In the genomic region with DNA sequence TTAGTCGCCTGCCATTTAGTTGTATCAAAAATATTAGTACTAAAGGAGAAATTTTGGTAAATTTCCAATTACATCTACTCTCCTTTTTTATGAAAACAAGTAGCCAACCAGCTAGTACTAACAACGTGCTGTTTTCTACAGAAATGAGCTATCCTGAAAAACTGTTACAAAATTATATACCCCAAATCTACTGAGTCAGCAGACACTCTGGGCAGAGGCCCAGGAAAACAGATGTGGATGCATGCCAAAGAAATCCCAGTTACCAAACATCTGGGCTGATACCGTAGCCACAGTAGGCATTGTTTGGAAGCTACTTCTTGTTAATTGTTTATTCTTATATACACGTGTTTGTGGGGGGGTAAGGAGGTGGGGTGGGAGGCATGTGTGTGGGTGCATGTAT, we compare ENCODE assay signal across 28 mouse cellular contexts. TPM values are rescaled to one million over a fixed set of nuclear protein-coding genes. Genes with fewer than 3 reads are reported as not detected.
DNase-seq lines count a peak whose midpoint lies in the region; ATAC-seq and TF ChIP-seq lines count a peak whose summit lies in the region.
"Had no signal": no experiment of that assay in that cellular context is flagged by ENCODE, and none has a peak within 500 bp of the region (broad histone marks: within the 10 kb centered on the region; RNA-seq: fewer than 3 reads in every experiment).

No protein-coding gene starts in this region.

- ATAC-seq in limb, embryonic 14.5 days (ENCODE audit: low FRiP score, low read depth): no peak

- no peaks in the 10 kb centered on the region for H3K9me3 ChIP-seq in limb, embryonic 14.5 days (ENCODE audit: control insufficient read depth, low read length)
- no peaks in the 10 kb centered on the region for H3K9me3 ChIP-seq in limb, embryonic 10.5 days (replicated peaks)
- H3K9me3 ChIP-seq: forebrain, embryonic 10.5 days; G1E; hindbrain, embryonic 10.5 days; liver, embryonic 13.5 days; midbrain, embryonic 12.5 days had no signal

- H3K4me1 ChIP-seq in limb, embryonic 14.5 days (ENCODE audit: control insufficient read depth, insufficient read depth, low read length): no peaks in the 10 kb centered on the region
- no peaks in the 10 kb centered on the region for H3K4me1 ChIP-seq in limb, embryonic 10.5 days
- H3K4me1 ChIP-seq: liver, embryonic 13.5 days; midbrain, embryonic 12.5 days had no signal

- H3K27ac ChIP-seq in limb, embryonic 14.5 days (replicated peaks; ENCODE audit: low read depth, low read length): no peak overlapping the region
- H3K27ac ChIP-seq in limb, embryonic 10.5 days: no peak overlapping the region
- H3K27ac ChIP-seq: forebrain, embryonic 10.5 days; hindbrain, embryonic 10.5 days; liver, embryonic 13.5 days; midbrain, embryonic 12.5 days; stomach, postnatal 0 days had no signal

- H3K4me2 ChIP-seq in limb, embryonic 14.5 days (replicated peaks; ENCODE audit: low read depth, low read length, severe bottlenecking): no peak overlapping the region
- H3K4me2 ChIP-seq: liver, embryonic 13.5 days; midbrain, embryonic 12.5 days had no signal

- H3K4me3 ChIP-seq in limb, embryonic 14.5 days (replicated peaks; ENCODE audit: low read length): no peak overlapping the region
- H3K4me3 ChIP-seq in limb, embryonic 10.5 days: no peak overlapping the region
- H3K4me3 ChIP-seq: forebrain, embryonic 10.5 days; hindbrain, embryonic 10.5 days; liver, embryonic 13.5 days; midbrain, embryonic 12.5 days had no signal

- 49% methylated on average over 4 of the region's 4 CpGs for WGBS in limb, embryonic 14.5 days
- WGBS in limb, embryonic 10.5 days: 75% methylated on average over 4 of the region's 4 CpGs

- TF ChIP-seq POLR2A in limb, embryonic 14.5 days (IDR thresholded peaks at IDR 0.05; ENCODE audit: borderline replicate concordance, extremely low read depth, insufficient read depth, insufficient read length): no peak

- H3K9ac ChIP-seq in limb, embryonic 14.5 days (ENCODE audit: low read depth, low read length, severe bottlenecking): no peak overlapping the region
- H3K9ac ChIP-seq: liver, embryonic 13.5 days; midbrain, embryonic 12.5 days had no signal

- peak; percentile 70 for DNase-seq in adrenal gland, postnatal 10 days
- DNase-seq in adrenal gland, adult 8-10 months: no peak
- peak; percentile 55 for DNase-seq in limb, embryonic 14.5 days (ENCODE audit: low spot score)
- no peak for DNase-seq in limb, embryonic 10.5 days (ENCODE audit: low spot score)
- DNase-seq in ovary, postnatal 36 days (ENCODE audit: low spot score): peak; percentile 6
- no peak for DNase-seq in ovary, adult 18-20 months (ENCODE audit: low spot score)
- DNase-seq in kidney, adult 9 months: no peak
- DNase-seq: cerebellum, adult 2 months; cerebellum, postnatal 36 days; gastrocnemius, postnatal 10 days; heart, adult 11 months; kidney, adult 11 months; kidney, postnatal 25 days; liver, embryonic 13.5 days; right cerebral cortex, adult 18-20 months; thymus, postnatal 25 days had no signal

- H3K27me3 ChIP-seq in limb, embryonic 14.5 days (ENCODE audit: control insufficient read depth, insufficient read depth, low read length): no peaks in the 10 kb centered on the region
- no peaks in the 10 kb centered on the region for H3K27me3 ChIP-seq in limb, embryonic 10.5 days (ENCODE audit: low read depth, poor library complexity, severe bottlenecking)
- H3K27me3 ChIP-seq: liver, embryonic 13.5 days; midbrain, embryonic 12.5 days had no signal

- no peaks in the 10 kb centered on the region for H3K36me3 ChIP-seq in limb, embryonic 14.5 days (ENCODE audit: control insufficient read depth, insufficient read depth, low read length)
- H3K36me3 ChIP-seq in limb, embryonic 10.5 days: no peaks in the 10 kb centered on the region
- H3K36me3 ChIP-seq: forebrain, embryonic 10.5 days; G1E; hindbrain, embryonic 10.5 days; liver, embryonic 13.5 days; midbrain, embryonic 12.5 days had no signal

RNA-seq across cellular contexts. Expression of gene Gabrr3, which starts 6.3 kb away (rescaled TPM):
- total RNA-seq in adrenal gland, postnatal 10 days (2021): not detected
- not detected for total RNA-seq in adrenal gland, adult 8-10 months (2022)
- polyA plus RNA-seq in limb, embryonic 14.5 days (2012; rRNA removed): 0.01 and 0.06 TPM in 2 replicates
- polyA plus RNA-seq in limb, embryonic 14.5 days (2014; fragmentation: Nextera tagmentation; extraction: Ambion mirVana): 0.07 TPM in 1 of 2 replicates, not detected in the other
- polyA plus RNA-seq in limb, embryonic 10.5 days (2016; fragmentation: Nextera tagmentation; extraction: Ambion mirVana): 0.11 and 0.19 TPM in 2 replicates
- total RNA-seq: gastrocnemius, postnatal 10 days; megakaryocyte progenitor cell, adult 5-6 weeks; monocyte, adult 5-6 weeks had no signal
- polyA plus RNA-seq: G1E; heart, embryonic 14.5 days; liver, embryonic 13.5 days; neural tube, embryonic 11.5 days; stomach, postnatal 0 days had no signal

RNA-seq across cellular contexts. Expression of gene Olfr209, which starts 49.7 kb away (rescaled TPM):
- not detected for total RNA-seq in adrenal gland, postnatal 10 days (2021)
- not detected for total RNA-seq in adrenal gland, adult 8-10 months (2022)
- not detected in 2 replicates for polyA plus RNA-seq in limb, embryonic 14.5 days (2012; rRNA removed)
- polyA plus RNA-seq in limb, embryonic 14.5 days (2014; fragmentation: Nextera tagmentation; extraction: Ambion mirVana): not detected in 2 replicates
- not detected in 2 replicates for polyA plus RNA-seq in limb, embryonic 10.5 days (2016; fragmentation: Nextera tagmentation; extraction: Ambion mirVana)
- total RNA-seq: gastrocnemius, postnatal 10 days; layer of hippocampus, adult 8-10 months; left cerebral cortex, adult 18-20 months; megakaryocyte progenitor cell, adult 5-6 weeks; monocyte, adult 5-6 weeks had no signal
- polyA plus RNA-seq: cerebellum, adult 2 months; forebrain, embryonic 10.5 days; G1E; heart, embryonic 14.5 days; hindbrain, embryonic 10.5 days; limb, embryonic 11.5 days; liver, embryonic 13.5 days; midbrain, embryonic 12.5 days; neural tube, embryonic 11.5 days; stomach, postnatal 0 days had no signal

RNA-seq across cellular contexts. Expression of gene Riox2, which starts 58.1 kb away (rescaled TPM):
- total RNA-seq in adrenal gland, postnatal 10 days (2021): 10 to 100 TPM; 17.6 to 25.0 TPM
- 10 to 100 TPM; 24.6 to 28.2 (median 26.8) TPM for total RNA-seq in adrenal gland, adult 8-10 months (2022)
- 15.4 and 18.3 TPM in 2 replicates for polyA plus RNA-seq in limb, embryonic 14.5 days (2012; rRNA removed)
- polyA plus RNA-seq in limb, embryonic 14.5 days (2014; fragmentation: Nextera tagmentation; extraction: Ambion mirVana): 30.4 and 32.4 TPM in 2 replicates
- polyA plus RNA-seq in limb, embryonic 10.5 days (2016; fragmentation: Nextera tagmentation; extraction: Ambion mirVana): 36.6 and 40.6 TPM in 2 replicates

Comparison
In these comparisons a context has a peak if more than half of its experiments do, and no peak if none do; other contexts are left out.
1. DNase-seq: peak in adrenal gland, postnatal 10 days (single experiment), limb, embryonic 14.5 days (single experiment) and ovary, postnatal 36 days (single experiment); none in adrenal gland, adult 8-10 months (single experiment), limb, embryonic 10.5 days (single experiment), ovary, adult 18-20 months (single experiment) and kidney, adult 9 months (single experiment).